Mouse (Mus musculus) T-helper 1 cell (primary cell): Measurements from ENCODE around the gene Htr7.

Experiments
- in situ Hi-C: fragments of 300-600 bp; cut with MboI, MseI; formaldehyde crosslinking; loops from one replicate; pipeline ENCODE4 v1.15.1; 2025; ENCODE audit warnings: high pct_unique_total_duplicates

The Htr7 gene

GRCm38 (mm10) chr19:36057231-36057811, at the start of gene Htr7:
Gene Htr7, minus strand, starts transcription at chr19:36057507.
- in situ Hi-C loops = no loop called here

- in situ Hi-C loops = no loop called here
Measured at GRCm38 (mm10) chr19:36103909-36104308, 46.6 kb upstream of the Htr7 start.

- in situ Hi-C loops = no loop called here
Measured at GRCm38 (mm10) chr19:36098916-36099315, 41.6 kb upstream of the Htr7 start.

- in situ Hi-C loops = no loop called here
Measured at GRCm38 (mm10) chr19:36098265-36098664, 41.0 kb upstream of the Htr7 start.

- in situ Hi-C loops = no loop called here
Measured at GRCm38 (mm10) chr19:36097194-36097593, 39.9 kb upstream of the Htr7 start.

- in situ Hi-C loops = no loop called here
Measured at GRCm38 (mm10) chr19:36090781-36091180, 33.5 kb upstream of the Htr7 start.

- in situ Hi-C loops = no loop called here
Measured at GRCm38 (mm10) chr19:36083262-36084225, 26.2 kb upstream of the Htr7 start, which contains the start of gene Rpp30. Gene Rpp30, plus strand, starts transcription at chr19:36083716.

GRCm38 (mm10) chr19:36082606-36083261, 25.4 kb upstream of the Htr7 start:
- in situ Hi-C loops = no loop called here

- in situ Hi-C loops = no loop called here
Measured at GRCm38 (mm10) chr19:36062801-36063529, 5.7 kb upstream of the Htr7 start.

- in situ Hi-C loops = no loop called here
Measured at GRCm38 (mm10) chr19:36056502-36057221, 645 bp downstream of the Htr7 start.

- in situ Hi-C loops = no loop called here
Measured at GRCm38 (mm10) chr19:36046046-36046445, 11.3 kb downstream of the Htr7 start.

GRCm38 (mm10) chr19:36014836-36015235, 42.5 kb downstream of the Htr7 start:
- in situ Hi-C loops = no loop called here

GRCm38 (mm10) chr19:36006277-36006676, 51.0 kb downstream of the Htr7 start:
- in situ Hi-C loops = no loop called here

- in situ Hi-C loops = no loop called here
Measured at GRCm38 (mm10) chr19:36004961-36005360, 52.3 kb downstream of the Htr7 start.

GRCm38 (mm10) chr19:36002476-36003445, 54.5 kb downstream of the Htr7 start:
- in situ Hi-C loops = no loop called here

GRCm38 (mm10) chr19:36001512-36001911, 55.8 kb downstream of the Htr7 start:
- in situ Hi-C loops = no loop called here

GRCm38 (mm10) chr19:36000955-36001354, 56.4 kb downstream of the Htr7 start:
- in situ Hi-C loops = no loop called here

- in situ Hi-C loops = no loop called here
Measured at GRCm38 (mm10) chr19:35997384-35997783, 59.9 kb downstream of the Htr7 start.

GRCm38 (mm10) chr19:35987461-35987860, 69.8 kb downstream of the Htr7 start:
- in situ Hi-C loops = loop anchor here (5.0 kb wide), 1 partner anchor 50 kb away; no protein-coding TSS in a partner anchor

GRCm38 (mm10) chr19:35974681-35975080, 82.6 kb downstream of the Htr7 start:
- in situ Hi-C loops = no loop called here
